Comparison of ENCODE assay signal across 20 mouse cellular contexts in the genomic region with DNA sequence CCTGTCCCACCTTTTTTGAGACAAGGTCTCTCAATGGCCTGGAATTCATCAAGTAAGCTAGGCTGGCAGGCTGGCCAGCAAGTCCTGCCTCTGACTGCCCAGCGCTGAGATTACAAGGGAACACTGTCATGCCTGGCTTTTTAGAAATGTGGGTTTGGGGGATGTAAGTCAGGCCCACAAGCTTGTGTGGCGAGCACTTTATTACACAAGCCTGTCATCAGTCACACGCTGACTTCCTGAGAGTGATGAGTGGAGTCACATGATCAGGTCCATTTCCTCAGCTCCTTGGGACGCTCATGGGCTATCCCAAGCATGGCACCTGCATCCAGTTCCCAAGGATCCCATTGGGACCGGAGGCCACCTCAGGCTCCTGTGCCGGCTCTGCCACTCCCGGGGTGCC. TPM values are rescaled to one million over a fixed set of nuclear protein-coding genes. Genes with fewer than 3 reads are reported as not detected.
A peak's percentile ranks its signal among the peaks of the same experiment; 100 is the strongest.
DNase-seq lines count a peak whose midpoint lies in the region; ATAC-seq lines count a peak whose summit lies in the region.
"Had no signal": no experiment of that assay in that cellular context is flagged by ENCODE, and none has a peak within 500 bp of the region (broad histone marks: within the 10 kb centered on the region; RNA-seq: fewer than 3 reads in every experiment).

No protein-coding gene starts in this region.

- peak; percentile 74 for DNase-seq in heart, adult 11 months
- no peak for DNase-seq in heart, postnatal 4 days
- DNase-seq in 416B (ENCODE audit: low read depth): peak; percentile 71
- no peak for DNase-seq in thymus, postnatal 25 days
- no peak for DNase-seq in cerebellum, postnatal 10 days
- DNase-seq: adrenal gland, adult 2 months; adrenal gland, postnatal 14 days; B cell, adult 2 months; cerebellum, adult 18-20 months; cerebellum, adult 9-10 months; cerebellum, postnatal 25 days; embryo, embryonic 11 days; gastrocnemius, postnatal 25 days; heart, postnatal 14 days; kidney, adult 18-20 months had no signal

- ATAC-seq in common myeloid progenitor, adult 5-6 weeks (replicated peaks; ENCODE audit: low read depth, poor library complexity, severe bottlenecking): peak; percentile 34; the same call in 1 of the 2 replicates
- peak; percentile 53 for ATAC-seq in megakaryocyte, adult 5-6 weeks (ENCODE audit: poor library complexity, severe bottlenecking)
- no peak for ATAC-seq in activated CD4-positive, CD25-positive, alpha-beta regulatory T cell, adult 4 months
- ATAC-seq: forebrain, embryonic 15.5 days; hindbrain, postnatal 0 days had no signal

RNA-seq across cellular contexts. Expression of gene Lrrfip2, which starts 21.7 kb away (rescaled TPM):
- 100 to 1,000 TPM; 132 to 133 TPM for total RNA-seq in heart, postnatal 4 days (2021)
- 70.2 and 77.5 TPM in 2 replicates for total RNA-seq in common myeloid progenitor, adult 5-6 weeks (2017)
- 77.9 and 85.2 TPM in 2 replicates for total RNA-seq in megakaryocyte, adult 5-6 weeks (2015)
- 137 and 138 TPM in 2 replicates for total RNA-seq in megakaryocyte, adult 5-6 weeks (2017)
- 10 to 100 TPM in 1 of 2 experiments, 1 to 10 TPM in 1; 8.3 to 12.2 TPM for polyA plus RNA-seq in activated CD4-positive, CD25-positive, alpha-beta regulatory T cell, adult 4 months (2017; shearing (Covaris generic))

RNA-seq across cellular contexts. Expression of gene Ccrl2, which starts 38.4 kb away (rescaled TPM):
- total RNA-seq in heart, postnatal 4 days (2021): 1 to 10 TPM; 5.4 to 6.7 TPM
- total RNA-seq in common myeloid progenitor, adult 5-6 weeks (2017): 9.6 and 10.5 TPM in 2 replicates
- total RNA-seq in megakaryocyte, adult 5-6 weeks (2015): 3.7 and 8.9 TPM in 2 replicates
- 4.3 and 11.1 TPM in 2 replicates for total RNA-seq in megakaryocyte, adult 5-6 weeks (2017)
- polyA plus RNA-seq in activated CD4-positive, CD25-positive, alpha-beta regulatory T cell, adult 4 months (2017; shearing (Covaris generic)): 10 to 100 TPM; 17.6 to 21.9 TPM

Comparison
In these comparisons a context has a peak if more than half of its experiments do, and no peak if none do; other contexts are left out.
1. DNase-seq: peak in heart, adult 11 months (single experiment) and 416B (single experiment); none in heart, postnatal 4 days (single experiment), thymus, postnatal 25 days (single experiment) and cerebellum, postnatal 10 days (0 of 2).